Mouse (Mus musculus) neural tube, embryonic 14.5 days (tissue): ENCODE results near the gene Carhsp1. TPM values are rescaled to one million over a fixed set of nuclear protein-coding genes. Genes with fewer than 3 reads are reported as not detected.

Experiments used
- ATAC-seq: fragments of 200-750 bp; cut with Nextera tagmentation; 2 replicates; pipeline ENCODE4 v1.8.0; 2017; ENCODE audit warnings: low read depth, mild to moderate bottlenecking, moderate TSS enrichment, moderate library complexity
- H3K27ac ChIP-seq: fragments of 300-500 bp; sonication (generic); 2 replicates; pipeline ENCODE4 v1.5.1; 2014; ENCODE audit warnings: low read depth, mild to moderate bottlenecking, control low read depth, low read length, moderate library complexity, mixed read lengths
- H3K27me3 ChIP-seq: fragments of 300-500 bp; sonication (generic); 2 replicates; pipeline ENCODE4 v1.6.1; 2014; ENCODE audit warnings: low read length; ENCODE audit not compliant: control insufficient read depth, insufficient read depth
- H3K36me3 ChIP-seq: fragments of 300-500 bp; sonication (generic); 2 replicates; pipeline ENCODE4 v1.6.1; 2014; ENCODE audit warnings: low read length, mixed read lengths; ENCODE audit not compliant: control insufficient read depth, insufficient read depth
- H3K4me1 ChIP-seq: fragments of 300-500 bp; sonication (generic); 2 replicates; pipeline ENCODE4 v1.6.1; 2014; ENCODE audit warnings: low read length; ENCODE audit not compliant: control insufficient read depth, insufficient read depth
- H3K4me2 ChIP-seq: fragments of 300-500 bp; sonication (generic); 2 replicates; pipeline ENCODE4 v1.6.1; 2014; ENCODE audit warnings: mild to moderate bottlenecking, low read depth, low read length, control low read depth
- H3K4me3 ChIP-seq: fragments of 300-500 bp; sonication (generic); 2 replicates; pipeline ENCODE4 v1.5.1; 2014; ENCODE audit warnings: low read depth, low read length, control low read depth, mixed read lengths
- H3K9ac ChIP-seq: fragments of 300-500 bp; sonication (generic); replicated peaks from 2 replicates; pipeline ENCODE4 v1.6.1; 2014; ENCODE audit warnings: low read depth, mild to moderate bottlenecking, control low read depth, low read length, mixed read lengths
- H3K9me3 ChIP-seq: fragments of 300-500 bp; sonication (generic); 2 replicates; pipeline ENCODE4 v1.6.1; 2016; ENCODE audit warnings: low read length; ENCODE audit not compliant: control insufficient read depth
- WGBS: fragments of 180-500 bp; shearing (Covaris S2); extraction: QIAGEN DNeasy Blood & Tissue Kit; methylation state at CpG from one replicate; pipeline ENCODE4 v1.1.7; 2014; 5-methylcytosine and 5-hydroxymethylcytosine counted together
- polyA plus RNA-seq: library from polyadenylated mRNA; unstranded; fragments of >200 nt; fragmentation: Nextera tagmentation; extraction: Ambion mirVana; gene quantifications from 2 replicates; pipeline ENCODE4 v1.2.1, GENCODE M21; 2014

Carhsp1 gene
- polyA plus RNA-seq, 1 experiment from 2014 or later = 58.5 TPM

- no peak overlapping the region for H3K4me3 ChIP-seq
- WGBS = 90% methylated on average over 1 of the region's 2 CpGs
- peaks cover 25% of the 10 kb centered on the region for H3K4me1 ChIP-seq
- H3K4me2 ChIP-seq = no peak overlapping the region
- H3K36me3 ChIP-seq = peaks cover 31% of the 10 kb centered on the region; the same call in 1 of the 2 replicates
- no peak overlapping the region for H3K9ac ChIP-seq
- no peak for ATAC-seq
- H3K9me3 ChIP-seq = no peaks in the 10 kb centered on the region
- no peaks in the 10 kb centered on the region for H3K27me3 ChIP-seq
- peak overlapping the region; percentile 23; the same call in 1 of the 2 replicates for H3K27ac ChIP-seq
Observed at GRCm38 (mm10) chr16:8663022-8663421, 8.9 kb downstream of the Carhsp1 start.

GRCm38 (mm10) chr16:8658764-8659163 is 13.2 kb downstream of the Carhsp1 start:
- Histone ChIP-seq H3K4me2 (no peak overlapping the region), H3K36me3 (peaks cover 31% of the 10 kb centered on the region; the same call in 1 of the 2 replicates)
- WGBS = 96% methylated on average over 4 of the region's 4 CpGs

GRCm38 (mm10) chr16:8658349-8658748 is 13.6 kb downstream of the Carhsp1 start:
- H3K27me3 ChIP-seq = no peaks in the 10 kb centered on the region
- no peaks in the 10 kb centered on the region for H3K9me3 ChIP-seq
- WGBS = 85% methylated on average over 4 of the region's 4 CpGs
- no peak for ATAC-seq
- no peak overlapping the region for H3K9ac ChIP-seq
- H3K36me3 ChIP-seq = peaks cover 29% of the 10 kb centered on the region; the same call in 1 of the 2 replicates
- H3K4me2 ChIP-seq = no peak overlapping the region
- H3K4me3 ChIP-seq = no peak overlapping the region
- H3K4me1 ChIP-seq = no peaks in the 10 kb centered on the region
- H3K27ac ChIP-seq = no peak overlapping the region

More at GRCm38 (mm10) chr16:8658764-8659163, 13.2 kb downstream of the Carhsp1 start:
- H3K9ac ChIP-seq = no peak overlapping the region
- H3K4me1 ChIP-seq = 0 out of 2 replicates have a peak, but pooled peaks cover 3% of the 10 kb centered on the region
- no peak overlapping the region for H3K27ac ChIP-seq
- ATAC-seq = no peak
- H3K9me3 ChIP-seq = no peaks in the 10 kb centered on the region
- H3K4me3 ChIP-seq = no peak overlapping the region
- H3K27me3 ChIP-seq = no peaks in the 10 kb centered on the region

- Histone ChIP-seq H3K4me1 (no peaks in the 10 kb centered on the region), H3K36me3 (peaks cover 26% of the 10 kb centered on the region; the same call in 1 of the 2 replicates), H3K9ac (no peak overlapping the region), H3K4me3 (no peak overlapping the region), H3K9me3 (no peaks in the 10 kb centered on the region), H3K27me3 (no peaks in the 10 kb centered on the region), H3K27ac (no peak overlapping the region), H3K4me2 (no peak overlapping the region)
- no peak for ATAC-seq
- 95% methylated on average over 2 of the region's 2 CpGs for WGBS
Observed at GRCm38 (mm10) chr16:8656256-8656655, 15.7 kb downstream of the Carhsp1 start.

GRCm38 (mm10) chr16:8655599-8655998 is 16.4 kb downstream of the Carhsp1 start:
- Histone ChIP-seq H3K4me1 (no peaks in the 10 kb centered on the region), H3K9me3 (no peaks in the 10 kb centered on the region), H3K4me3 (no peak overlapping the region), H3K9ac (no peak overlapping the region), H3K4me2 (no peak overlapping the region), H3K36me3 (peaks cover 23% of the 10 kb centered on the region; the same call in 1 of the 2 replicates), H3K27me3 (no peaks in the 10 kb centered on the region), H3K27ac (no peak overlapping the region)
- no peak for ATAC-seq
- WGBS = 82% methylated on average over 9 of the region's 9 CpGs

GRCm38 (mm10) chr16:8655108-8655507 is 16.8 kb downstream of the Carhsp1 start:
- Histone ChIP-seq H3K9me3 (no peaks in the 10 kb centered on the region), H3K27me3 (no peaks in the 10 kb centered on the region), H3K9ac (no peak overlapping the region), H3K4me3 (no peak overlapping the region), H3K27ac (no peak overlapping the region), H3K4me2 (no peak overlapping the region), H3K4me1 (no peaks in the 10 kb centered on the region), H3K36me3 (peaks cover 18% of the 10 kb centered on the region; the same call in 1 of the 2 replicates)
- 80% methylated on average over 6 of the region's 6 CpGs for WGBS
- no peak for ATAC-seq

- 99% methylated on average over 3 of the region's 3 CpGs for WGBS
- Histone ChIP-seq H3K4me2 (no peak overlapping the region), H3K36me3 (peaks cover 35% of the 10 kb centered on the region)
Observed at GRCm38 (mm10) chr16:8650007-8650406, 21.9 kb downstream of the Carhsp1 start.

GRCm38 (mm10) chr16:8645546-8645945 is 26.4 kb downstream of the Carhsp1 start:
- WGBS = 79% methylated on average over 6 of the region's 6 CpGs
- Histone ChIP-seq H3K4me2 (no peak overlapping the region), H3K4me1 (no peaks in the 10 kb centered on the region), H3K4me3 (no peak overlapping the region), H3K9me3 (no peaks in the 10 kb centered on the region), H3K27me3 (no peaks in the 10 kb centered on the region), H3K36me3 (peaks cover 50% of the 10 kb centered on the region), H3K27ac (no peak overlapping the region), H3K9ac (no peak overlapping the region)
- ATAC-seq = no peak

More at GRCm38 (mm10) chr16:8650007-8650406, 21.9 kb downstream of the Carhsp1 start:
- H3K27me3 ChIP-seq = no peaks in the 10 kb centered on the region
- H3K4me3 ChIP-seq = no peak overlapping the region
- H3K9ac ChIP-seq = no peak overlapping the region
- ATAC-seq = no peak
- H3K4me1 ChIP-seq = no peaks in the 10 kb centered on the region
- H3K27ac ChIP-seq = no peak overlapping the region
- no peaks in the 10 kb centered on the region for H3K9me3 ChIP-seq

- ATAC-seq = peak; percentile 63; the same call in 1 of the 2 replicates
- Histone ChIP-seq H3K4me3 (no peak overlapping the region), H3K36me3 (peaks cover 42% of the 10 kb centered on the region), H3K27ac (no peak overlapping the region), H3K27me3 (no peaks in the 10 kb centered on the region), H3K9ac (no peak overlapping the region), H3K4me2 (no peak overlapping the region), H3K4me1 (no peaks in the 10 kb centered on the region; the same call in 1 of the 2 replicates), H3K9me3 (no peaks in the 10 kb centered on the region)
- 82% methylated on average over 2 of the region's 2 CpGs for WGBS
Observed at GRCm38 (mm10) chr16:8643855-8644254, 28.1 kb downstream of the Carhsp1 start.
